Mouse (Mus musculus) erythroid progenitor cell, adult 5-6 weeks (primary cell): ENCODE measurements around the gene Nek9. TPM values are rescaled to one million over a fixed set of nuclear protein-coding genes. Genes with fewer than 3 reads are reported as not detected.
A peak's percentile ranks its signal among the peaks of the same experiment; 100 is the strongest.

Experiments
- ATAC-seq: replicated peaks from 2 replicates; pipeline ENCODE4 v1.8.0; 2016; ENCODE audit warnings: moderate number of reproducible peaks, mild to moderate bottlenecking, moderate TSS enrichment, inconsistent platforms; ENCODE audit not compliant: poor library complexity, low FRiP score, severe bottlenecking
- total RNA-seq, 2 experiments: library from RNA; stranded (forward) in 1 of 2; stranded (reverse) in 1 of 2; fragments of 150-400 nt in 1 of 2; fragments of 186-747, 209-891 nt in 1 of 2; gene quantifications; 2 replicates each; pipeline versions ENCODE4 v1.2.3 to v1.2.4; 2015 to 2017; ENCODE audit warnings: low replicate concordance in 2 of 2

Nek9 gene
- total RNA-seq, 2 experiments from 2014 or later: 7.9 to 17.2 TPM

GRCm38 (mm10) chr12:85350407-85351232 lies 11.5 kb upstream of the Nek9 start:
- no peak for ATAC-seq

GRCm38 (mm10) chr12:85348338-85348737 lies 9.2 kb upstream of the Nek9 start:
- no peak for ATAC-seq

- no peak for ATAC-seq
These were observed 8.0 kb upstream of the Nek9 start for GRCm38 (mm10) chr12:85347196-85347595.

- ATAC-seq: no peak
These were observed 7.2 kb upstream of the Nek9 start for GRCm38 (mm10) chr12:85346374-85346773.

- ATAC-seq: no peak
These were observed 6.4 kb upstream of the Nek9 start for GRCm38 (mm10) chr12:85345559-85345958.

- ATAC-seq: no peak
These were observed 5.1 kb upstream of the Nek9 start for GRCm38 (mm10) chr12:85344252-85344651.

- no peak for ATAC-seq
These were observed 3.1 kb upstream of the Nek9 start for GRCm38 (mm10) chr12:85342310-85342709.

- no peak for ATAC-seq
These were observed 2.0 kb upstream of the Nek9 start for GRCm38 (mm10) chr12:85341131-85341530.

- ATAC-seq: no peak
These were observed 785 bp upstream of the Nek9 start for GRCm38 (mm10) chr12:85339947-85340346.

GRCm38 (mm10) chr12:85338815-85339214 lies 347 bp downstream of the Nek9 start:
- ATAC-seq: peak; percentile 56

- ATAC-seq: no peak
These were observed 1.4 kb downstream of the Nek9 start for GRCm38 (mm10) chr12:85337567-85338311.

- ATAC-seq: no peak
These were observed 9.0 kb downstream of the Nek9 start for GRCm38 (mm10) chr12:85330153-85330552.

GRCm38 (mm10) chr12:85308651-85309050 lies 30.5 kb downstream of the Nek9 start:
- no peak for ATAC-seq

GRCm38 (mm10) chr12:85305247-85305892 lies 33.8 kb downstream of the Nek9 start:
- ATAC-seq: peak; percentile 91

- ATAC-seq: no peak
These were observed 34.4 kb downstream of the Nek9 start for GRCm38 (mm10) chr12:85304725-85305124.

GRCm38 (mm10) chr12:85303256-85303655 lies 35.9 kb downstream of the Nek9 start:
- ATAC-seq: no peak

GRCm38 (mm10) chr12:85298835-85299180 lies 40.4 kb downstream of the Nek9 start:
- ATAC-seq: no peak

GRCm38 (mm10) chr12:85298127-85298834 lies 40.9 kb downstream of the Nek9 start:
- no peak for ATAC-seq

- ATAC-seq: no peak
These were observed 41.7 kb downstream of the Nek9 start for GRCm38 (mm10) chr12:85297345-85297997.

GRCm38 (mm10) chr12:85296915-85297314 lies 42.2 kb downstream of the Nek9 start:
- ATAC-seq: no peak
